ENCODE assay signal across 16 mouse cellular contexts in genomic region chr2:172661418-172661980, GRCm38 (mm10).
DNase-seq lines count a peak whose midpoint lies in the region; ATAC-seq lines count a peak whose summit lies in the region.
"Had no signal": no experiment of that assay in that cellular context is flagged by ENCODE, and none has a peak within 500 bp of the region (broad histone marks: within the 10 kb centered on the region; RNA-seq: fewer than 3 reads in every experiment).

No protein-coding gene starts in this region.

- H3K4me2 ChIP-seq in heart, embryonic 13.5 days = peak overlapping the region; percentile 32
- H3K4me2 ChIP-seq in midbrain, embryonic 11.5 days = no peak overlapping the region; the same call in 1 of the 2 replicates
- H3K4me2 ChIP-seq in midbrain, embryonic 15.5 days = no peak overlapping the region
- peak overlapping the region; percentile 5; the same call in 1 of the 2 replicates for H3K4me2 ChIP-seq in embryonic facial prominence, embryonic 12.5 days (replicated peaks)
- H3K4me2 ChIP-seq in limb, embryonic 15.5 days = peak overlapping the region; percentile 17; the same call in 1 of the 2 replicates
- H3K4me2 ChIP-seq: forebrain, embryonic 12.5 days; hindbrain, embryonic 15.5 days; lung, embryonic 15.5 days; neural tube, embryonic 12.5 days had no signal

- DNase-seq in heart, postnatal 36 days = no peak
- peak; percentile 89 for DNase-seq in midbrain, embryonic 11.5 days (ENCODE audit: low spot score, missing footprints)
- DNase-seq in left cerebral cortex, postnatal 14 days (ENCODE audit: low spot score in 2 of 2) = no peak
- DNase-seq: adrenal gland, postnatal 25 days; cerebellum, postnatal 36 days; heart, adult 11 months had no signal

- peaks cover 9% of the 10 kb centered on the region; the same call in 1 of the 2 replicates for H3K4me1 ChIP-seq in heart, embryonic 13.5 days
- peaks cover 6% of the 10 kb centered on the region for H3K4me1 ChIP-seq in midbrain, embryonic 11.5 days (ENCODE audit: control insufficient read depth, insufficient read depth, low read length)
- peaks cover 11% of the 10 kb centered on the region for H3K4me1 ChIP-seq in midbrain, embryonic 15.5 days
- H3K4me1 ChIP-seq in embryonic facial prominence, embryonic 12.5 days = peaks cover 21% of the 10 kb centered on the region
- H3K4me1 ChIP-seq in limb, embryonic 15.5 days = peaks cover 19% of the 10 kb centered on the region
- H3K4me1 ChIP-seq: lung, embryonic 15.5 days had no signal

- 10% methylated on average over 15 of the region's 15 CpGs for WGBS in heart, embryonic 13.5 days
- 9% methylated on average over 15 of the region's 15 CpGs for WGBS in midbrain, embryonic 11.5 days
- 9% methylated on average over 15 of the region's 15 CpGs for WGBS in midbrain, embryonic 15.5 days
- WGBS in embryonic facial prominence, embryonic 12.5 days = 7% methylated on average over 15 of the region's 15 CpGs
- 9% methylated on average over 15 of the region's 15 CpGs for whole genome bisulfite sequencing in limb, embryonic 15.5 days

- ATAC-seq in heart, embryonic 13.5 days (ENCODE audit: extremely low read depth, insufficient number of reproducible peaks, low FRiP score, low TSS enrichment) = no peak
- ATAC-seq in midbrain, embryonic 11.5 days (ENCODE audit: low FRiP score) = no peak
- no peak for ATAC-seq in midbrain, embryonic 15.5 days (replicated peaks)
- no peak for ATAC-seq in embryonic facial prominence, embryonic 12.5 days (ENCODE audit: insufficient number of reproducible peaks, insufficient read depth, low FRiP score, low TSS enrichment)
- ATAC-seq in limb, embryonic 15.5 days (ENCODE audit: insufficient number of reproducible peaks, low FRiP score, low TSS enrichment, low read depth) = no peak
- ATAC-seq in inflammation-experienced regulatory T-cells, adult 6 months = no peak

- 0 out of 2 replicates have a peak, but pooled peaks cover 4% of the 10 kb centered on the region for H3K9me3 ChIP-seq in heart, embryonic 13.5 days
- H3K9me3 ChIP-seq in midbrain, embryonic 11.5 days (ENCODE audit: control insufficient read depth, low read length) = no peaks in the 10 kb centered on the region
- no peaks in the 10 kb centered on the region for H3K9me3 ChIP-seq in midbrain, embryonic 15.5 days
- no peaks in the 10 kb centered on the region for H3K9me3 ChIP-seq in embryonic facial prominence, embryonic 12.5 days
- H3K9me3 ChIP-seq in limb, embryonic 15.5 days = no peaks in the 10 kb centered on the region
- H3K9me3 ChIP-seq: forebrain, embryonic 12.5 days; hindbrain, embryonic 15.5 days; lung, embryonic 15.5 days; neural tube, embryonic 12.5 days had no signal

- no peaks in the 10 kb centered on the region for H3K36me3 ChIP-seq in heart, embryonic 13.5 days
- H3K36me3 ChIP-seq in midbrain, embryonic 11.5 days (ENCODE audit: control insufficient read depth, insufficient read depth, low read length) = no peaks in the 10 kb centered on the region
- H3K36me3 ChIP-seq in midbrain, embryonic 15.5 days (replicated peaks) = no peaks in the 10 kb centered on the region
- no peaks in the 10 kb centered on the region for H3K36me3 ChIP-seq in embryonic facial prominence, embryonic 12.5 days
- H3K36me3 ChIP-seq in limb, embryonic 15.5 days = no peaks in the 10 kb centered on the region
- H3K36me3 ChIP-seq: forebrain, embryonic 12.5 days; hindbrain, embryonic 15.5 days; lung, embryonic 15.5 days; neural tube, embryonic 12.5 days had no signal

- no peak overlapping the region for H3K9ac ChIP-seq in heart, embryonic 13.5 days
- no peak overlapping the region for H3K9ac ChIP-seq in midbrain, embryonic 11.5 days (ENCODE audit: low read length)
- H3K9ac ChIP-seq in midbrain, embryonic 15.5 days = no peak overlapping the region
- no peak overlapping the region for H3K9ac ChIP-seq in embryonic facial prominence, embryonic 12.5 days
- no peak overlapping the region for H3K9ac ChIP-seq in limb, embryonic 15.5 days
- H3K9ac ChIP-seq: forebrain, embryonic 12.5 days; hindbrain, embryonic 15.5 days; lung, embryonic 15.5 days; neural tube, embryonic 12.5 days had no signal

- H3K4me3 ChIP-seq in heart, embryonic 13.5 days = no peak overlapping the region
- no peak overlapping the region for H3K4me3 ChIP-seq in midbrain, embryonic 11.5 days (ENCODE audit: low read depth, low read length)
- H3K4me3 ChIP-seq in midbrain, embryonic 15.5 days = no peak overlapping the region
- no peak overlapping the region for H3K4me3 ChIP-seq in embryonic facial prominence, embryonic 12.5 days
- no peak overlapping the region for H3K4me3 ChIP-seq in limb, embryonic 15.5 days
- H3K4me3 ChIP-seq: forebrain, embryonic 12.5 days; hindbrain, embryonic 15.5 days; lung, embryonic 15.5 days; neural tube, embryonic 12.5 days had no signal

- peaks cover 48% of the 10 kb centered on the region for H3K27me3 ChIP-seq in heart, embryonic 13.5 days (replicated peaks)
- peaks cover 19% of the 10 kb centered on the region for H3K27me3 ChIP-seq in midbrain, embryonic 11.5 days (ENCODE audit: control insufficient read depth, insufficient read depth, low read length)
- H3K27me3 ChIP-seq in midbrain, embryonic 15.5 days (replicated peaks) = peaks cover 27% of the 10 kb centered on the region
- H3K27me3 ChIP-seq in embryonic facial prominence, embryonic 12.5 days = peaks cover 5% of the 10 kb centered on the region; the same call in 1 of the 2 replicates
- peaks cover 19% of the 10 kb centered on the region for H3K27me3 ChIP-seq in limb, embryonic 15.5 days

- H3K27ac ChIP-seq in heart, embryonic 13.5 days (replicated peaks) = no peak overlapping the region
- no peak overlapping the region for H3K27ac ChIP-seq in midbrain, embryonic 11.5 days (ENCODE audit: low read depth, low read length)
- H3K27ac ChIP-seq in midbrain, embryonic 15.5 days = no peak overlapping the region
- H3K27ac ChIP-seq in embryonic facial prominence, embryonic 12.5 days = peak overlapping the region; percentile 66
- no peak overlapping the region for H3K27ac ChIP-seq in limb, embryonic 15.5 days
- H3K27ac ChIP-seq: forebrain, embryonic 12.5 days; hindbrain, embryonic 15.5 days; kidney, postnatal 0 days; lung, embryonic 15.5 days; neural tube, embryonic 12.5 days had no signal

- intact Hi-C loops in heart, postnatal 36 days (cut with DNase I) = no loop called here
- intact Hi-C loops in left cerebral cortex, postnatal 14 days (cut with DNase I) = no loop called here

Comparison
In these comparisons a context has a peak if more than half of its experiments do, and no peak if none do; other contexts are left out.
1. H3K4me2 ChIP-seq: peak in heart, embryonic 13.5 days (single experiment), embryonic facial prominence, embryonic 12.5 days (single experiment) and limb, embryonic 15.5 days (single experiment); none in midbrain, embryonic 11.5 days (single experiment) and midbrain, embryonic 15.5 days (single experiment).